Mouse (Mus musculus) heart, adult 8-10 months (tissue): ENCODE results near the gene Rgl2. TPM values are rescaled to one million over a fixed set of nuclear protein-coding genes. Genes with fewer than 3 reads are reported as not detected.

Experiments
- DNase-seq: peaks from one replicate; pipeline ENCODE4 v3.0.0; 2022; ENCODE audit warnings: low spot score
- total RNA-seq, 4 experiments: library from RNA; stranded (reverse); gene quantifications; 2 replicates each; pipeline ENCODE4 v1.2.4; 2022

Gene Rgl2
- total RNA-seq, 4 experiments from 2014 or later = 29.8 to 35.1 (median 34.1) TPM

GRCm38 (mm10) chr17:33908331-33909076 is 20.8 kb upstream of the Rgl2 start:
- DNase-seq = no peak

GRCm38 (mm10) chr17:33909077-33909868 is 20.1 kb upstream of the Rgl2 start, which contains the start of gene Daxx:
TSS of gene Daxx (plus strand) at chr17:33909414.
- DNase-seq = peak; percentile 98

GRCm38 (mm10) chr17:33909869-33910250 is 19.5 kb upstream of the Rgl2 start:
- peak; percentile 68 for DNase-seq

GRCm38 (mm10) chr17:33910346-33911051 is 18.8 kb upstream of the Rgl2 start:
- DNase-seq = no peak

- DNase-seq = no peak
These were observed 18.1 kb upstream of the Rgl2 start for GRCm38 (mm10) chr17:33911052-33911812.

- DNase-seq = no peak
These were observed 17.4 kb upstream of the Rgl2 start for GRCm38 (mm10) chr17:33911813-33912414.

- no peak for DNase-seq
These were observed 16.1 kb upstream of the Rgl2 start for GRCm38 (mm10) chr17:33913264-33913663.

- no peak for DNase-seq
These were observed 15.4 kb upstream of the Rgl2 start for GRCm38 (mm10) chr17:33913905-33914304.

GRCm38 (mm10) chr17:33914969-33915391 is 14.4 kb upstream of the Rgl2 start:
- no peak for DNase-seq

GRCm38 (mm10) chr17:33915671-33916250 is 13.6 kb upstream of the Rgl2 start, which contains the start of the genes Tapbp and Zbtb22:
TSS of gene Tapbp (plus strand) at chr17:33915899.
TSS of gene Zbtb22 (plus strand) at chr17:33915904.
- peak; percentile 98 for DNase-seq

- DNase-seq = no peak
These were observed 13.0 kb upstream of the Rgl2 start for GRCm38 (mm10) chr17:33916294-33916693.

- no peak for DNase-seq
These were observed 12.3 kb upstream of the Rgl2 start for GRCm38 (mm10) chr17:33916847-33917655.

GRCm38 (mm10) chr17:33917656-33918292 is 11.6 kb upstream of the Rgl2 start:
- DNase-seq = no peak

- peak; percentile 44 for DNase-seq
These were observed 10.8 kb upstream of the Rgl2 start for GRCm38 (mm10) chr17:33918293-33919203.

GRCm38 (mm10) chr17:33919351-33920281 is 9.7 kb upstream of the Rgl2 start:
- DNase-seq = peak; percentile 86

- DNase-seq = peak; percentile 82
These were observed 8.9 kb upstream of the Rgl2 start for GRCm38 (mm10) chr17:33920282-33921097.
